Mouse (Mus musculus) ES-E14 (cell line): ENCODE data around the gene Prx. TPM values are rescaled to one million over a fixed set of nuclear protein-coding genes. Genes with fewer than 3 reads are reported as not detected.

Experiments used
- DNase-seq: peaks from one replicate; pipeline ENCODE4 v3.0.0-alpha.2; 2013; ENCODE audit warnings: low read depth, low spot score
- H3K27ac ChIP-seq: 2 replicates; pipeline ENCODE4 v1.5.1; 2012; ENCODE audit warnings: low read depth, mild to moderate bottlenecking, low read length, moderate library complexity, mixed read lengths; ENCODE audit not compliant: poor library complexity, insufficient read depth, severe bottlenecking
- H3K36me3 ChIP-seq: 2 replicates; pipeline ENCODE4 v1.6.1; 2012; ENCODE audit warnings: mild to moderate bottlenecking, low read length, moderate library complexity, mixed read lengths; ENCODE audit not compliant: control insufficient read depth, poor library complexity, insufficient read depth, severe bottlenecking
- H3K4me1 ChIP-seq, 2 experiments: fragments of 150-350 bp in 1 of 2; sonication (generic) in 1 of 2; 2 replicates each; pipeline ENCODE4 v1.6.1; 2012; ENCODE audit warnings: low read length in 2 of 2, mild to moderate bottlenecking in 1 of 2, mixed read lengths in 1 of 2; ENCODE audit not compliant: control insufficient read depth in 2 of 2, insufficient read depth in 2 of 2, poor library complexity in 1 of 2
- H3K4me3 ChIP-seq, 2 experiments: fragments of 150-350 bp in 1 of 2; sonication (generic) in 1 of 2; 2 replicates each; pipeline ENCODE4 v1.5.1; 2012; ENCODE audit warnings: low read length in 2 of 2, low read depth in 1 of 2, mild to moderate bottlenecking in 1 of 2, mixed read lengths in 1 of 2; ENCODE audit not compliant: insufficient read depth in 1 of 2, poor library complexity in 1 of 2, severe bottlenecking in 1 of 2
- H3K9ac ChIP-seq: 2 replicates; pipeline ENCODE4 v1.6.1; 2012; ENCODE audit warnings: low read depth, mild to moderate bottlenecking, low read length, mixed read lengths; ENCODE audit not compliant: poor library complexity, insufficient read depth, severe bottlenecking
- H3K9me3 ChIP-seq: fragments of 150-350 bp; sonication (generic); 2 replicates; pipeline ENCODE4 v1.6.1; 2012; ENCODE audit warnings: low read depth, mild to moderate bottlenecking, low read length; ENCODE audit not compliant: control insufficient read depth, insufficient read depth
- CHD2 ChIP-seq: IDR thresholded peaks from 2 replicates; pipeline ENCODE4 v1.6.1; 2014; ENCODE audit warnings: mild to moderate bottlenecking, low read depth, low read length, inconsistent platforms
- HCFC1 ChIP-seq: IDR thresholded peaks from 2 replicates; pipeline ENCODE4 v1.6.1; 2012; ENCODE audit warnings: low read length, inconsistent platforms, borderline replicate concordance; ENCODE audit not compliant: insufficient read depth
- MAFK ChIP-seq: IDR thresholded peaks from 2 replicates; pipeline ENCODE4 v1.6.1; 2014; ENCODE audit warnings: mild to moderate bottlenecking, low read depth, low read length, inconsistent platforms; ENCODE audit not compliant: insufficient read depth
- ZC3H11A ChIP-seq: IDR thresholded peaks from 2 replicates; pipeline ENCODE4 v1.6.1; 2012; ENCODE audit warnings: low read depth, mild to moderate bottlenecking, inconsistent platforms, low read length, borderline replicate concordance
- ZNF384 ChIP-seq: IDR thresholded peaks from 2 replicates; pipeline ENCODE4 v1.6.1; 2012; ENCODE audit warnings: low read depth, low read length, inconsistent platforms
- in situ Hi-C, 2 experiments: fragments of 600-800 bp; cut with MboI; formaldehyde crosslinking; loops; one replicate each; pipeline ENCODE4 v1.15.1; 2025; ENCODE audit warnings: low sequenced_read_pairs in 2 of 2, inconsistent platforms in 1 of 2; ENCODE audit not compliant: unreplicated experiment in 2 of 2
- total RNA-seq: library from RNA; depleted of rRNA; stranded (reverse); fragments of 300-350 nt; gene quantifications from 2 replicates; pipeline ENCODE4 v1.2.3, GENCODE M21; 2012

The Prx gene
- total RNA-seq, 1 experiment = 10.0 TPM

GRCm38 (mm10) chr7:27501620-27502019 is 2.5 kb downstream of the Prx start:
- TF ChIP-seq ZC3H11A (no peak), ZNF384 (no peak), HCFC1 (no peak), CHD2 (no peak), MAFK (no peak)
- no peak for DNase-seq
- in situ Hi-C loops = no loop called here
- no peak overlapping the region for H3K27ac ChIP-seq
- peaks cover 14 to 39% of the 10 kb centered on the region in 2 experiments; a peak in 3 of 4 replicates for H3K4me1 ChIP-seq
- no peaks in the 10 kb centered on the region for H3K9me3 ChIP-seq
- no peak overlapping the region for H3K4me3 ChIP-seq
- no peak overlapping the region for H3K9ac ChIP-seq
- no peaks in the 10 kb centered on the region for H3K36me3 ChIP-seq

- no peak overlapping the region for H3K9ac ChIP-seq
These were observed 7.7 kb downstream of the Prx start for GRCm38 (mm10) chr7:27506765-27507370.

GRCm38 (mm10) chr7:27507711-27508647 is 8.9 kb downstream of the Prx start:
- peak overlapping the region; percentile 95 to 96 for H3K4me3 ChIP-seq
- peak overlapping the region; percentile 98 for H3K27ac ChIP-seq
- peaks cover 11 to 25% of the 10 kb centered on the region in 2 experiments; a peak in 3 of 4 replicates for H3K4me1 ChIP-seq
- no peaks in the 10 kb centered on the region for H3K36me3 ChIP-seq
- DNase-seq = peak; percentile 99
- in situ Hi-C loops = no loop called here
- H3K9ac ChIP-seq = peak overlapping the region; percentile 99
- TF ChIP-seq HCFC1 (peak; percentile 54; the same call in 1 of the 2 replicates), MAFK (no peak), ZC3H11A (no peak), CHD2 (no peak; the same call in 1 of the 2 replicates)
- H3K9me3 ChIP-seq = no peaks in the 10 kb centered on the region

More at GRCm38 (mm10) chr7:27506765-27507370, 7.7 kb downstream of the Prx start:
- TF ChIP-seq HCFC1 = no peak
- TF ChIP-seq ZNF384 = no peak
- no peak for TF ChIP-seq ZC3H11A
- no peak for TF ChIP-seq MAFK
- TF ChIP-seq CHD2 = no peak
- no peak for DNase-seq
- no peak overlapping the region; the same call in 1 of the 2 replicates for H3K27ac ChIP-seq
- in situ Hi-C loops = no loop called here
- H3K4me3 ChIP-seq = peak overlapping the region in 1 of 2 experiments; percentile 95; a peak in 2 of 4 replicates
- H3K36me3 ChIP-seq = no peaks in the 10 kb centered on the region
- peaks cover 13 to 25% of the 10 kb centered on the region in 2 experiments; a peak in 3 of 4 replicates for H3K4me1 ChIP-seq
- no peaks in the 10 kb centered on the region for H3K9me3 ChIP-seq

- Histone ChIP-seq H3K9me3 (no peaks in the 10 kb centered on the region), H3K4me3 (peak overlapping the region; percentile 65 to 71; a peak in 3 of 4 replicates), H3K9ac (peak overlapping the region; percentile 61; the same call in 1 of the 2 replicates), H3K27ac (peak overlapping the region; percentile 68; the same call in 1 of the 2 replicates), H3K36me3 (no peaks in the 10 kb centered on the region), H3K4me1 (peaks cover 11 to 25% of the 10 kb centered on the region in 2 experiments; a peak in 3 of 4 replicates)
- in situ Hi-C loops = no loop called here
- TF ChIP-seq CHD2 (no peak), ZNF384 (peak; percentile 53; the same call in 1 of the 2 replicates), ZC3H11A (no peak), HCFC1 (no peak), MAFK (0 out of 2 replicates have a peak, but pooled peaks have one; percentile 30)
- no peak for DNase-seq
These were observed 9.5 kb downstream of the Prx start for GRCm38 (mm10) chr7:27508648-27509005.
